Mouse (Mus musculus) hematopoietic stem cell, adult 5-6 weeks (primary cell): Measurements from ENCODE around the gene Ccdc62. TPM values are rescaled to one million over a fixed set of nuclear protein-coding genes. Genes with fewer than 3 reads are reported as not detected.
A peak's percentile ranks its signal among the peaks of the same experiment; 100 is the strongest.

Experiments
- ATAC-seq, 2 experiments: fragments of 125-278 bp in 1 of 2; replicated peaks in 1 of 2; 2 replicates each; pipeline ENCODE4 v1.8.0; 2016 to 2017; ENCODE audit warnings: inconsistent platforms in 2 of 2, mild to moderate bottlenecking in 2 of 2, moderate number of reproducible peaks in 2 of 2, low read depth in 1 of 2, moderate TSS enrichment in 1 of 2; ENCODE audit not compliant: low FRiP score in 2 of 2, poor library complexity in 2 of 2, severe bottlenecking in 2 of 2, insufficient read depth in 1 of 2, low TSS enrichment in 1 of 2
- total RNA-seq: library from RNA; stranded (forward); fragments of 172-1452, 232-1000 nt; gene quantifications from 2 replicates; pipeline ENCODE4 v1.2.3, GENCODE M21; 2017

The Ccdc62 gene
- total RNA-seq, 1 experiment from 2014 or later = 6.2 TPM

DNA sequence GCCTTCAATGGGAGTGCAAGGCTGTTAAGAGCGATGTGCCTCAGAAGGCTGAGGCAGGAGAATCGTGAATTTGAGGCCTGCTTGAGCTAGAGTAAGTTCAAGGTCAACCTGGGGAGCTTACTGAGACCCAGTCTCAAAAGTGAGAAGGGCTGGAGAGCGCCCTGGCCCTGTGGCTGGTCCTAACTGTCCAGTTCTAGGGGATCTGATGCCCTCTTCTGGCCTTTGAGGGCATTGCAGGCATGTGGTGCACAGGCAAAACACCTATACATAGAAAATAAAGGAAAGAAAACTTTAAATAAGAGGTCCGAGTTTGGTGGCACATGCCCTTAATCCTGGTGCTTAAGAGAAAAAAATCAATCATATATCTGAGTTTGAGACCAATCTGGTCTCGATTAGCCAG is 62.3 kb downstream of the Ccdc62 start:
- peak; percentile 47 to 49; a peak in 2 of 4 replicates for ATAC-seq

DNA sequence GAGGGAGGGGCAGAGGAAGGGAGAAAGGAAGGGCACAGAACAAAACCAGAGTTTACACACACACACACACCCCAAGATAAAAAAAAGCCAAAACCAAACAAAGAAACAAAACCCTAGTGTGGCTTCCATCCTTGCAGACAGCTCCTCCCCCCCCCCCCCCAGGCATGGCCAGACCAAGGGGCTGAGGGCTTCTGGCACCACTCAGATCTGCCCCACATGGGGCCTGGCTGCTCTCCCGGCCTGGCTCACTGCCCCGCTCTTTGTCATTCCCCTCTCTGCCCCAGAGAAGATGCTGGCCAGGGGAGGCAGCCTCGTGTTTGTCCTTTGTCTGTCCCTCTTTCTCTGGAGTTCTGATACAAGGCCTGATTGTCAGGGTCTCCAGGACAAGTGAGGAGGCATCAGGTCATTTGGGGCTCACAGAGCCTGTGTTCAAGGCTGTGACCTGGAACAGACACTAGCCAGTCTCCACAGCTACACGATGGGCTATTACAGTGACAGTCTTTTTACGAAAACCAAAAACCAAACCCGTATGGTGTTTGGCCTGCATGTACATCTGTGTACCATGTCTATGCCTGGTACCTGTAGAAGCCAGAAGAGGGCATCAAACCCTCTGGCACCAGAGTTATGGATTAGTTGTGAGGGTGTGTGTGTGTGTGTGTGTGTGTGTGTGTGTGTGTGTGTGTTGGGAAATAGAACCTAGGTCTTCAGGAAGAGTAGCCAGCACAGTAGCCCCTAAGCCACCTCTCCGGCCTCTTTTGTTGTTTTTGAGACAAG is 63.0 kb downstream of the Ccdc62 start:
- ATAC-seq = no peak

DNA sequence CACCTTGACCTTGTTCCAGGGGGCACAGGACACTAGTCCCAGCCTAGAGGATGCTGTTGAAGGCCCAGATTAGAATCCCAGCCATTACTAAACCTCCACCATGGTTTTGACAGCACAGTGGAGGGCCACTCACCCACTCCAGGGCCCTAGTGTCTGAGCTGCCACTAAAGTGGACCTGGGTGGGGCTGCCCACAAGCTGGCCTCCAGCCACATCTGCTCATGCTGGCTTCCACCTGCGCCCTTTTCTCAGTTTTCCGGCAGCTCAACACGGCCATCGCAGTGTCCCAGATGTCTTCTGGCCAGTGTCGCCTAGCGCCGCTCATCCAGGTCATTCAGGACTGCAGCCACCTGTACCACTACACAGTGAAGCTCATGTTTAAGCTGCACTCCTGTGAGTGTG is 64.0 kb downstream of the Ccdc62 start:
- ATAC-seq = no peak

DNA sequence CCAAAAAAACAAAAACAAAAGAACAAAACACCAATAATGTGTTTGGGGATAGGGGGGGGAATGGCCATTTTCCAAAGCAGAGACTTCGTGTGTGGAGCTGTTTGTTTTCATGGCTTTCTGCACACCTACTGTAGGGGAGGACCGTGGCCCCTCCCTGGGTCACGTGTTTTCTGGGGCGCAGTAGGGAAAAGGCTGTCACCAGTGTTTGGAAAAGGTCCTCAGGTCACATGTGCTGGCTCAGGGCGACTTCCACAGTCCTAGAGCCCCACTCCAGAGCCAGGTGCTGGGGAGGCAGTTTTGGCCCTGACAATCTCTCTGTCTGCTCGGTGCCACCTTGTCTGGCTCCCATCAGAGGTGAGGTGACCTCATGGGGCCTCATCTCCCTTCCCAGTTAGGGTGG is 64.9 kb downstream of the Ccdc62 start:
- ATAC-seq = no peak

DNA sequence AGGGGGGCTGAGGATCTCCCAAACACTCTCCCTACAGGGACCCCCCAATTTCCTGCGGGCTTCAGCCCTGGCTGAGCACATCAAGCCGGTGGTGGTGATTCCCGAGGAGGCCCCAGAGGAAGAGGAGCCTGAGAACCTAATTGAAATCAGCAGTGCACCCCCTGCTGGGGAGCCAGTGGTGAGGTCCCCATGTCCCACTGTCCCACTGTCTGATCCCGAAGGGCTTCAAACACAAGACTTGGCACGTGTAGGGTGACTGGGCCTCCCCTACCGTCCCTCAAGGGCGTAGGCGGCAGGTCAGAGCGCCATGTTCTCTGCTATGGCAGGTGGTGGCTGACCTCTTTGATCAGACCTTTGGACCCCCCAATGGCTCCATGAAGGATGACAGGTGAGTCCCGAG is 65.7 kb downstream of the Ccdc62 start:
- no peak for ATAC-seq

DNA sequence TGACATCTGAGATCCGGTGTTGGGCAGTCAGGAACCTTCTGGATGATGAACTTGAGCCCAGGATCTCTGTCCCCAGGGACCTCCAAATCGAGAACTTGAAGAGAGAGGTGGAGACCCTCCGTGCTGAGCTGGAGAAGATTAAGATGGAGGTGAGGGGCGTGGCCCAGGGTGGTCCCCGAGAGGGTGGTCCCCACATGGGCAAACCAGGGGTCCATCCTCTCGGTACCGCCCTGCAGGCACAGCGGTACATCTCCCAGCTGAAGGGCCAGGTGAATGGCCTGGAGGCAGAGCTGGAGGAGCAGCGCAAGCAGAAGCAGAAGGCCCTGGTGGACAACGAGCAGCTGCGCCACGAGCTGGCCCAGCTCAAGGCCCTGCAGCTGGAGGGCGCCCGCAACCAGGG is 66.2 kb downstream of the Ccdc62 start:
- ATAC-seq = no peak

DNA sequence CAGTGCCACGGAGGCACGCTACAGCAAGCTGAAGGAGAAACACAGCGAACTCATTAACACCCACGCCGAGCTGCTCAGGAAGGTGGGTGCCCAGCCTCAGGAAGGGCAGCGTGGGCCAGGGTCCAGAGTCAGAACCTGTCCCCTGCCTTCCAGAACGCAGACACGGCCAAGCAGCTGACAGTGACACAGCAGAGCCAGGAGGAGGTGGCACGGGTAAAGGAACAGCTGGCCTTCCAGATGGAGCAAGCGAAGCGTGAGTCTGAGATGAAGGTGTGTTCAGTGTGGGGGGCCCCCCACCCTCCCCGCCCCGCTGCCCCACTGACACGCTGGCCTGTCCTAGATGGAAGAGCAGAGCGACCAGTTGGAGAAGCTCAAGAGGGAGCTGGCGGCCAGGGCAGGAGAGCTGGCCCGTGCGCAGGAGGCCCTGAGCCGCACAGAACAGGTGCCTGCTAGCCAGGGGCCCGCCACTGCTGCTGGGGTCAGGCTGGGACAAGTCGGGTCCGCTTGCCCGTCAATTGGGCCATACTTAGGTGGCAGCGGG is 66.8 kb downstream of the Ccdc62 start:
- ATAC-seq = no peak

DNA sequence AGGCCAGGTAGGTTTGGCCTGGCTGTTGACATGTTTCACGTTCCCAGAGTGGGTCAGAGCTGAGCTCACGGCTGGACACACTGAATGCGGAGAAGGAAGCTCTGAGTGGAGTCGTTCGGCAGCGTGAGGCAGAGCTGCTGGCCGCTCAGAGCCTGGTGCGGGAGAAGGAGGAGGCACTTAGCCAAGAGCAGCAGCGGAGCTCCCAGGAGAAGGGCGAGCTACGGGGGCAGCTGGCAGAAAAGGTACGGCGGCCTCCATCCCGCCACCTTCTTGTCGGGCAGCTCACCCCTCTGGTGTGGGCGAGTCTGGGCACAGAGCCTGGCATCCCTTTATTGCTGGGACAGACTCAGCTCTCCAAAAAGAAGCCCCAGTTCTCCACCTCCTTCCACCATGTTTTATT is 67.3 kb downstream of the Ccdc62 start:
- no peak for ATAC-seq

DNA sequence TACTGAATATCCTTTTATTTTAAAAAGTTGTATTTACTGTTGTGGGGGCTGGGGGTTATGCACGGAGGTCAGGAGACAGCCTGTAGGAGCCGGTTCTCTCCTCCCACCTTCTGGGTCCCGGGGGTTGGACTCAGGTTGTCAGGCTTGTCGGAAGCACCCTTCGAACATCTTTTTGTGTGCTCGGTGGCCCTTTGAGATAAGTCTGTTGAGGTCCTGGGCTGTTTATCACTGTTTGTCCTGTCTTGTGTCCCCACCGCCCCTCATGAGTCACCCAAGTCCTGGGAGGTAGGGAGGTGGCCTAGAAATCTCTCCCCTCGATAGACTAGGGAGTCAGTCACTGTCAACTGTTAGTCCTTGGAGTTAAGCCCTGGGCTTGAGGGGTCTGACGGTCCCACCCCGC is 67.9 kb downstream of the Ccdc62 start:
- no peak for ATAC-seq

DNA sequence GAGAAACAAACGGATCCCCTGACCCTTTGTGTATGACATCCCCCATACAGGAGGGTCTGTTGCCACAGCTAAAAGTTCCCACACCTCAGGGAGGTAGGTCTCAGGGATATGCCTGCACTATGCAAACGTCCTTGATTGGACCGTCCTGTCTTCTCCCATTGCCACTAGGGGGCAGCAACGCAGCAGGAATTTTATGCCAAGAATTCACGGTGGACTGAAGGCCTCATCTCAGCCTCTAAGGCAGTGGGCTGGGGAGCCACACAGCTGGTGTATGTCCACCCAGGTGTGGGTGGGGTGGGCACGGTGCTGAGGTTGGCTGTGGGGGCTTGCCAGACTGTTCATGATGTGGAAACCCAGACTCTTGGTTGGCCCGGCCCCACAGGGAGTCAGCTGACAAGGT is 70.3 kb downstream of the Ccdc62 start:
- ATAC-seq = peak; percentile 60 to 66; a peak in 3 of 4 replicates

DNA sequence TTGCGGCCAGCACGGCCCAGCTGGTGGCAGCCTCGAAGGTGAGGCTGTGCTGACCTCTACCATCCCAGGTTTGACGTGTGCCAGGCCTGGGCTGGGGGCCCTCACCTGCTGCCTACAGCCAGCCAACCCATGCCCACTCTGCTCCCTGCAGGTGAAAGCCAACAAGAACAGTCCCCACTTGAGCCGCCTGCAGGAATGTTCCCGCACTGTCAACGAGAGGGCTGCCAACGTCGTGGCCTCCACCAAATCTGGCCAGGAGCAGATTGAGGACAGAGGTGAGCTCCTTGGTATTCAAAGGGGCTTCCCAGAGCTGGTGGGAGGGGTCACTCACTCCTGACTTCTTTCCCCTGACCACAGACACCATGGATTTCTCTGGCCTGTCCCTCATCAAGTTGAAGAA is 70.8 kb downstream of the Ccdc62 start:
- no peak for ATAC-seq

DNA sequence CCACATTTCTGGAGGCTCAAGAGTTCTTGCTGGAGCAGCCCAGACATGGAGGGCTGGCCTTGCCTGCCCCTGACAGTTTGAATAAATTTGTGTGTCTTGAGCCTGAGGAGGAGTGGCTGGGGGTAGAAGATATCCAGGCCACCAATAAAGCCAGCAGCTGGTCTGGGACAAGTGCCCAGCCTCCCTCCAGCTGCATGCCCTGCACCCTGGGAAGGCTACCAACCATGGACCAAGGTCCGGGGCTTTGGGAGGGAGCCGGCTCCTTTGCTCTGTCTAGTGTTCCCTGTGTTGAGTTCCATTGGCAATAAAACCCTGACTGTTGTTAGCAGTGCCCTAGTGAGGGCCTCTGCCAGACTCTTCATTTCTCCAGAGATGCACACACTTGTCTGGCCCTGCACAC is 72.4 kb downstream of the Ccdc62 start:
- ATAC-seq = no peak

DNA sequence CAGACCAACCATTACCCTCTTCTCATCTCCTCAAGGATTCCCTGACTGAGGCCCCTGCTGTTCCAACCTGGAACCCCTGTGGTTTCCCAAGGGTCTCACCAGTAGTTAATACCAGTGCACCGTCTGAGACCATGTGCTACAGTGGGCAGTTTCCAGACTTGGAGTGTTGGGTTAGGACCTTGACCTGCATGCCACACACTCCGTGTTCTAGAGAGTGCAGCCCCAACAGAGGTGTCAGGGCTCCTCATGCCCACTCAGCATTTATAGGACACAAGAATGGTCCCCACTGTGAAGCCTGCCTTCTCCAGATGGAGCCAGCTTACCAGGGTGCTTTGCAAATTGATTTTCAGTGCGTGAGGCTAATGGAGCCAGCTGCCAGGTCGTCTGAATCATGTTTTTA is 72.9 kb downstream of the Ccdc62 start:
- ATAC-seq = no peak

DNA sequence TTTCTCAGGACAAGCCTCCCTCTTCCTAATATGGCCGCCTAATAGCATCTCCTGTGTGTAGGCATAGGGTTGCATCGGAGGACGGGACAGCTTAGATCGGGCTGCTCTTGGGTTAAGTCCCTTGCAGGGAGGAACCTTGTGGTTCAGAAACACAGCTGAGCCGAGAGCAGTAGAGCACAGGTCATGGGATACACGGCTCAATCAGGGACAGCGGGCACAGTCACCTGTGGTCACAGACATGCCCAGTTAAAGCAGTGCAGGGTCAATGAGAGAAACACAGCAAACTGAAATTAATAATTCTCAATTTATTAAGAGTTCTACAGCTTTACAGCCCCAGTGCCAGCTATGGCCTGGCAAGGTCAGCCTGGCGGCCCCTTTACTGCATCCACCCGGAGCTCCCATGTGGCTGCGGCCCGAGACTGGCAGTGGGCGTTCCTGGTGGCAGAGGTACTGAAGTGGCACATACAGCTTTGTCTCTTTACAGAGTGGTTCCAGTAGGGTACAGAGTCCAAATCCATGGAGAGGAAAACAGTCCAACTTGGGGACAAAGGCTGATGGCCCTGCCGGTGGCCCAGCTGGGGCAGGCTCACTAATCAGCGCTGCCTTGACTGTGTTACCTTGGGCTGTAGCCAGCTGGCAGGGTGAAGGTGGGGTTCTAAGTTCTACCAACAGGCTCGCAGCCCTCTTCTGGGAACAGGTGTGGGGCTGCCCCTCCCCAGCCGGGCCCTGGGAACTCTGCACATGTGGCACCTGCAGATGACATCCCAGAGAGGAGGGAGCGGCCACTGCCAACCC is 74.1 kb downstream of the Ccdc62 start:
- ATAC-seq = no peak

DNA sequence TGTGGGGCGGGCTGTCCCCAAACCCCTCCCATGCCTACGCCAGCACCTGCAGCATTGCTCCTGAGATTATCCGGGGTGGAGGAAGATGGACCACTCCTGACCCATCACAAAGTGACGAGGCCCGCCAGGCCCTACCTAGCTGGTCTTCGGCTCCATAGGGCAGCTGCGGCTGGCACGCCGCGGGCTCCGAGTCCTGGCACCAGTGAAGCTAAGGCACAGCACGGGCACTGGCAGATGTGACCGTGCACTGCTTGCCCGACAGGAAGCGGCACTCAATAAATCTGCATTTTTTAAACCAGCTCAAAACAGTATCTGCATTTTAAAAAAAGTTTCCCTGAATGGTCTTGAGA is 74.6 kb downstream of the Ccdc62 start:
- no peak for ATAC-seq

DNA sequence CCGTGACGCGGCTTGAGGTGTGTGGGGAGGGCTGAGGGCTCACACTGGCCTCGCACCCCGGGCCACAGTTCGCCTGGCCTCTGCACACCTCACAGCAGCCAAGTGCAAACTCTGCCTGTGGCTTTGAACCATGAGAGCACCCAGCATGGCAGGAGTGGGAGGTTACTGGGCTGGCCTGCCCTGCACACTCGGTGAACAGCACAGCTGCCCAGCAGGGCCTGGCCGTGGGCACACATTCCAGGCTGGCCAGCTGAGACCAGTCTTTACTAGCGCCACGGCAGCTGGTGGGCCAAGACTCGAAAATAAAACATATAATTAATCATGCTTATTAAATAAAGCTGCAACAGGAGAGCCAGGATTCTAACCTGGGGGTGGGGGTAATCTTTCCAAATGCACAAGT is 75.1 kb downstream of the Ccdc62 start:
- no peak for ATAC-seq

DNA sequence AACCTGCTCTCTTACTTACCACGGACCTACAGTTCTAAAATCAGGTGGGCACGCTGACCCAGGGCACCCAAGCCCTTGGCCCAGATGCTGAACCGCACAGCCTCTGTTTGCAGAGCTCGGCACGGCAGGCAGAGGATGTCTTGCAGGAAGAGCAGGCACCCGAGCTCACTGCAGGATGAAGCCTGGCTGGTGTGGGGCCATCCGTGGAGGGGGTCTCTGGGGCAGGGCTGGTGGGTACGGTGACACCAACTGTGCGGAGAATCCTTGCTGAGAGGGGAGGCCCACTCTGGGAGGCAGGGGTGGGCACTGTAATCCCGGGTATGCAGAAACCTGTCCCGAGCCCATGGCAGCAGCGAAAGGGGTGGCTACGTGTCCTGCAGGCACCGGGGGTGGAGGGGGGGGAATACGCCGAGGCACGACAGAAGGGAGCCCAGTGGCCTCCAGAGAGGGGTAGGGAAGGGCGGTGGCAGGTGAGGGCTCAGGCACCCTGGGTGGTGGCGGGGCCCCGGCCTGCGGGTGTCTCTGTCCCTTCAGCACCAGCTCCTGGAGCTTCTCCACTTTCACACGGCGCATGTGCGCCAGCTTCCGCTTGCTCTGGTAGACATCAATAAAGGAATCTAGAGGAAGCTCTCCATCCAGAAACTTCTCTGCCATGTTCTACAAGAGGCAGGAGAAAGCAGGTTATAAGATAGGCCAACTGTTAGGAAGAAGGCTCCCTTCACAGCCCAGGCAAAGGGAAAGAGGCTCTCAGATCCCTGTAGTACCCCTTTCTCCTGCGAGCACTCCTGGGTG is 75.8 kb downstream of the Ccdc62 start:
- no peak for ATAC-seq
